ENCODE assay signal across 8 mouse cellular contexts in the genomic region with DNA sequence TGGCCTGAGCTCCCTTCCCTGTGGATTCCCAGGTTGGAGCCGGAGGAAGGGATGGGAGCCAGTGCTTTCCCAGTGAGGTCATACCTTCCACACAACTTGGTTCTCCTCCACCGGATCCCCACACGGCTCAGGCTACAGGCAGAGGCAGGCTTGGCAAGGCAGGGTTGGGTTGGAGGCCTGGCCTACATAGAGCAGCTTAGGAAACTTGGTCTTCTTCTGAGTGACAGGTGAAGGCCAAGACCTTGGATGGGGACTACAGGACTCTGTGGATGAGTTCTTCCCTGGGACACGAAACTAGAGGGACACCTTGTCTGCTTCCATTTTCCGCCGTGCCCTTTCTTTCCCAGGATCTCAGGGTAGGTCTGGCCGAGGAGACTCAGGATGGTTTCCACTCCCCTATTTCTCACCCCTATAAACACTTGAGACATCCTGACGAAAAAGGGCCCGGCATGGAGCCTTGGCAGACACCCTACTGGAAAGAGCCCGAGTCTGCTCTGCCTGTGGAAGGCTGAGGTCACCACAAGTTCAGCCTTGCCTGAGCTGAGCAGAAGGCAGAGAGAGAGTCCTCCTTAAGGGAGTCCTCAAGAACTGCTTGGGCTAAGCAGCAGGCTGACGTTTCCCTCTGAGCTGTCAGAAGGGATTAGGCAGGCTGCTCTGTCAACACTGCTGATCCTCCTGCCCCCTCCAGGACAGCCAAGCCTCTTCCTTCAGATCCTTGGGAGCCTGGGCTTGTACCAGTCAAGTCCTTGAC.
DNase-seq lines count a peak whose midpoint lies in the region; ATAC-seq and TF ChIP-seq lines count a peak whose summit lies in the region.

No protein-coding gene starts in this region.

- peak overlapping the region; percentile 10; the same call in 1 of the 2 replicates for H3K27ac ChIP-seq in liver, adult 2 months (replicated peaks; ENCODE audit: insufficient read depth, low read depth, low read length)
- H3K27ac ChIP-seq in liver, embryonic 12.5 days = no peak overlapping the region
- H3K27ac ChIP-seq in embryonic facial prominence, embryonic 13.5 days = peak overlapping the region; percentile 64
- peak overlapping the region; percentile 71 for H3K27ac ChIP-seq in intestine, embryonic 14.5 days (ENCODE audit: low read depth)

- TF ChIP-seq POLR2A in liver, adult 2 months (IDR thresholded peaks at IDR 0.05; ENCODE audit: extremely low read depth, insufficient read depth, low read length) = no peak

- TF ChIP-seq CTCF in liver, adult 2 months (IDR thresholded peaks at IDR 0.05; ENCODE audit: low read depth, low read length) = no peak

- no peaks in the 10 kb centered on the region for H3K27me3 ChIP-seq in liver, adult 2 months (ENCODE audit: control insufficient read depth, insufficient read depth, low read length)
- no peaks in the 10 kb centered on the region; the same call in 1 of the 2 replicates for H3K27me3 ChIP-seq in liver, embryonic 12.5 days (replicated peaks)
- peaks cover 74% of the 10 kb centered on the region for H3K27me3 ChIP-seq in embryonic facial prominence, embryonic 13.5 days
- H3K27me3 ChIP-seq in intestine, embryonic 14.5 days (replicated peaks; ENCODE audit: control insufficient read depth, insufficient read depth, low read length) = no peaks in the 10 kb centered on the region

- DNase-seq in liver, adult 2 months (ENCODE audit: extremely low read depth, low read depth, low spot score) = peak; percentile 26
- peak; percentile 68 for DNase-seq in intestine, embryonic 14.5 days (ENCODE audit: low spot score)
- DNase-seq in retina, adult 2 months (ENCODE audit: low read depth, low spot score) = peak; percentile 39
- DNase-seq in cerebellum, adult 11-12 months = no peak
- no peak for DNase-seq in frontal cortex, adult 2 months (ENCODE audit: extremely low spot score in 1 of 2, low spot score in 1 of 2)

- H3K36me3 ChIP-seq in liver, adult 2 months (ENCODE audit: control insufficient read depth, insufficient read depth, low read length) = no peaks in the 10 kb centered on the region
- no peaks in the 10 kb centered on the region for H3K36me3 ChIP-seq in liver, embryonic 12.5 days
- H3K36me3 ChIP-seq in embryonic facial prominence, embryonic 13.5 days = no peaks in the 10 kb centered on the region
- no peaks in the 10 kb centered on the region for H3K36me3 ChIP-seq in intestine, embryonic 14.5 days (ENCODE audit: control insufficient read depth, insufficient read depth, low read length)

- ATAC-seq in liver, embryonic 12.5 days = no peak
- 0 out of 2 replicates have a peak, but pooled peaks have one; percentile 45 for ATAC-seq in embryonic facial prominence, embryonic 13.5 days (ENCODE audit: insufficient number of reproducible peaks, insufficient read depth, low FRiP score, low TSS enrichment, low read depth)
- ATAC-seq in intestine, embryonic 14.5 days (replicated peaks; ENCODE audit: low FRiP score, low TSS enrichment, low read depth) = peak; percentile 80
- no peak for ATAC-seq in megakaryocyte, adult 5-6 weeks (ENCODE audit: poor library complexity, severe bottlenecking)

- no peaks in the 10 kb centered on the region for H3K4me1 ChIP-seq in liver, adult 2 months (ENCODE audit: control insufficient read depth, insufficient read depth, low read length)
- H3K4me1 ChIP-seq in liver, embryonic 12.5 days = no peaks in the 10 kb centered on the region
- peaks cover 47% of the 10 kb centered on the region for H3K4me1 ChIP-seq in embryonic facial prominence, embryonic 13.5 days
- H3K4me1 ChIP-seq in intestine, embryonic 14.5 days (replicated peaks; ENCODE audit: control insufficient read depth, insufficient read depth, low read length) = peaks cover 49% of the 10 kb centered on the region

- 69% methylated on average over 11 of the region's 11 CpGs for WGBS in liver, adult 2 months
- 52% methylated on average over 11 of the region's 11 CpGs for WGBS in liver, embryonic 12.5 days (ENCODE audit: insufficient replicate concordance)
- WGBS in embryonic facial prominence, embryonic 13.5 days = 34% methylated on average over 11 of the region's 11 CpGs
- WGBS in intestine, embryonic 14.5 days = 27% methylated on average over 11 of the region's 11 CpGs

- no peaks in the 10 kb centered on the region for H3K79me2 ChIP-seq in liver, adult 2 months (ENCODE audit: control insufficient read depth, insufficient read depth, low read length)

- no peaks in the 10 kb centered on the region for H3K9me3 ChIP-seq in liver, embryonic 12.5 days (replicated peaks)
- H3K9me3 ChIP-seq in embryonic facial prominence, embryonic 13.5 days = no peaks in the 10 kb centered on the region
- no peaks in the 10 kb centered on the region for H3K9me3 ChIP-seq in intestine, embryonic 14.5 days (ENCODE audit: control insufficient read depth, low read length)

- H3K9ac ChIP-seq in liver, adult 2 months (ENCODE audit: low read depth, low read length) = no peak overlapping the region
- H3K9ac ChIP-seq in liver, embryonic 12.5 days = no peak overlapping the region
- H3K9ac ChIP-seq in embryonic facial prominence, embryonic 13.5 days = no peak overlapping the region
- no peak overlapping the region for H3K9ac ChIP-seq in intestine, embryonic 14.5 days (ENCODE audit: low read length)

- no peak overlapping the region for H3K4me2 ChIP-seq in liver, embryonic 12.5 days
- peak overlapping the region; percentile 7; the same call in 1 of the 2 replicates for H3K4me2 ChIP-seq in embryonic facial prominence, embryonic 13.5 days
- H3K4me2 ChIP-seq in intestine, embryonic 14.5 days (ENCODE audit: low read length) = no peak overlapping the region

- H3K4me3 ChIP-seq in liver, adult 2 months (ENCODE audit: insufficient read depth, low read depth, low read length) = no peak overlapping the region
- H3K4me3 ChIP-seq in liver, embryonic 12.5 days = no peak overlapping the region
- H3K4me3 ChIP-seq in embryonic facial prominence, embryonic 13.5 days = no peak overlapping the region
- H3K4me3 ChIP-seq in intestine, embryonic 14.5 days (ENCODE audit: low read depth, low read length) = no peak overlapping the region

Comparison
In these comparisons a context has a peak if more than half of its experiments do, and no peak if none do; other contexts are left out.
1. DNase-seq: peak in liver, adult 2 months (single experiment), intestine, embryonic 14.5 days (single experiment) and retina, adult 2 months (single experiment); none in cerebellum, adult 11-12 months (single experiment) and frontal cortex, adult 2 months (0 of 2).
2. ATAC-seq: peak in embryonic facial prominence, embryonic 13.5 days (single experiment) and intestine, embryonic 14.5 days (single experiment); none in liver, embryonic 12.5 days (single experiment) and megakaryocyte, adult 5-6 weeks (single experiment).